Mouse (Mus musculus) R1 (cell line): ENCODE measurements around the gene Cyp2s1.
"Not testable (repeated sequence)": the region's sequence is repeated elsewhere in the genome, so short reads cannot be mapped to it uniquely, and the experiment has no call there.

Source experiments
- DNase-seq: peaks from one replicate; pipeline ENCODE4 v3.0.0-alpha.2; 2018; ENCODE audit warnings: low read depth, low spot score

Gene Cyp2s1

DNA sequence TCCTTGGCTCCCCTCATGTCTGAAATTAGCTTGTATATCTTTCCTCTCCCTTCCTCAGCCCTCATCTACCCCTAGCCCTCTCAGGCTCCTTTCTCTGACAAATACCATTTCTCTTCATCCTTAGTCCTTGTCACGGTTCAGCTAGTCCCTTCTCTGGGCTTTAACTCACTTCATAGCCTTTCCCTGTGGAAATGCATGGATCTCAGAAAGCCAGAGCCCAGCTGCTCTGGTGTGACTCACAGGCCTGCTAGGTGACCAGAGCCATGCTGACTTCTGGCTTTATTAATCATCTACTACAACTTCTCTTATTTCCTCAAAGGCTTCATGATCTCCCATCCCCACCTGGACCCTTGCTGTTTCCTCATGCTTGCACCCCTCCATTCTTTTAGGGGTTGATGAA, 4.5 kb downstream of the Cyp2s1 start:
- no peak for DNase-seq

GRCm38 (mm10) chr7:25811716-25812115, 5.0 kb downstream of the Cyp2s1 start:
- DNase-seq: no peak

DNA sequence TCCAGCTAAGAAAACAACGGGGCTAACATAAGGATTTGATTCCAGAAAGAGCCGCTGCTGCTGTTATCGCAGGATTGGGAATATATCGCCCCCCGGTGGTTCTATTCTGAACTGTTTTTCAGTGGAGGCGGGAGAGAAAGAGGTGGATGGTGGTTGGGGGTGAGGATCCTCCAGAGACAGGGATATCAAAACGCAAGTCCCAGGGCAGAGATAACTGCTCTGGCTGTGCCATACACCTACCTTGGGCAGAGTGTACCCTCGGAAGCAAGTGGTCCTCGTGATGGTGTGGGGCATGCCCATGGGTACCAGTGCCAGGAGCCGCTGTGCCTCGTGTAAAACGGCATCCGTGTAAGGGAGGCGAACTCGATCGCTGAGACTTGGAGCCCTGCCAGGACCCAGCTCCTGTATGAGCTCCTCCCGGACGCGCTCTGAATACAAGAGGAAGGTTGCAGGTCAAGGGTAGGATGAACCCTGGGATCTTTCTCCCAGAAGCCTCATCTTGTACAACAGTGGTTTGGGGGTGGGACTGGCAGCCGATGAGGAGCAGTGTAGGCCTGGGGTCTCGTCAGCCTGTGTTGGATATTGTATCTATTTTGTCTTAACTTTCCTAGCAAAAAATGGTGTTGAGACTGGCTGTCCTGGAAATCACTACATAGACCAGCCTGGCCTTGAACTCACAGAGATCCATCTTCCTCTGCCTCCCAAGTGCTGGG, 10.9 kb downstream of the Cyp2s1 start:
- peak; percentile 86 for DNase-seq

GRCm38 (mm10) chr7:25804792-25805191, 11.9 kb downstream of the Cyp2s1 start:
- DNase-seq: no peak

DNA sequence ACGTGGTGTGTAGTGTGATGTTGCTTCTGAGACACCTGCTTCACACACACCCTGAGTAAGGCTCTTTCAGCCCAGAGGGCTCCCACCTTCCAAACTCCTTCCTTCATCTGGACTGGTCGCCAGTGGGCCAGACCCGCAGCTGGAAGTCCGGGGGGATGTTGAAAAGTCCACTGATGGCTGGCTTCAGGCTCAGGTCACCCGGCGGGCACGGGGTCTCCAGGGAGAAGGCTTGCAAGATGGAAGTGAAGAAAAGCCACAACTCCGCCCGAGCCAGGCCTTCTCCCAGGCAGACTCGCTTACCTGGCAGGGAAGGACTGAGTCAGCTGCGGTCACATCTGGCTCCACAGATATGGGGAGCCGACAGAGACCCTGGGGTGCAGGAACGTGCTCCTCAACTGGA, 13.3 kb downstream of the Cyp2s1 start:
- DNase-seq: no peak

DNA sequence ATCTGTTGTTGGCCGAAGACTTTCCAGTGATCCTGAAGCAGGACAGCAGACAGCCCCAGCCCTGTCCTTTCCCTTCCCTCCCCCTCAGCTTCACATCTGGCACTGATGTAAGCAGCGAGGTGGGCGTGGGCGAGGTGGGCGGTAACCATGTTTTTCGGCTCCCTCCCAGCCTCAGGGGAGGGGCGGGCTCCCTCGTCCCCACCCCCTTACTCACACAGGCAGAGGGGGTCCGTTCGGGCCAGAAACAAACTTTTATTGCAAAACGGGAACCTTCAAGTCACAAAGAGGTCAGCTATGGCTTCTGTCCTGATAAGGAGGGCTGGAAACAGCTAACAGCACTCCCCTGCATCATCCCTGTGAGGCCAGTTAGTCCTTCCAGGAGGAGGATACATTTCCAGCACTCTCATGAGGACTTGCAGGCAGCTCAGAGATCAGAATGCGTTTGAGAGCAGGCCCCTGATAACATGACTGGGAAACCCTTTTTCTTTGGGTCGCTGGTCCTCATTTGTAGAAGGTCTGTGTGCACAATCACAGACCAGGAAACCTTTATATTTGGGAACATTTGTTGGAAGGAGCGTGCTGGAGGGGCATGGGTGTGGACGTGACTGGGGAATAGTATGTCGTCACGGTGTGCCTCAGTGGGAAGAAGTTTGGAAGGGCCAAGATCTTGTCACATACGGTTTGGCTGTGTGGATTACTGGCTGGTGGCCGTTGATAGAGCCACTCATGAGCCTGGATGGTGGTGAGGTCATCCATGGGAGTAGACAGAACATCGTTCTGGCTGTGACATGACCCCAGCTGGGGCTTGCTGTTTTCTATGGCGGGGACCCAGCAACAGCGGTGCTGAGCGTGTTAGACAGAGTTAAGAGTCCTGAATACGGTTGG, 14.2 kb downstream of the Cyp2s1 start:
- DNase-seq: peak; percentile 79

GRCm38 (mm10) chr7:25801031-25801430, 15.7 kb downstream of the Cyp2s1 start:
- no peak for DNase-seq

DNA sequence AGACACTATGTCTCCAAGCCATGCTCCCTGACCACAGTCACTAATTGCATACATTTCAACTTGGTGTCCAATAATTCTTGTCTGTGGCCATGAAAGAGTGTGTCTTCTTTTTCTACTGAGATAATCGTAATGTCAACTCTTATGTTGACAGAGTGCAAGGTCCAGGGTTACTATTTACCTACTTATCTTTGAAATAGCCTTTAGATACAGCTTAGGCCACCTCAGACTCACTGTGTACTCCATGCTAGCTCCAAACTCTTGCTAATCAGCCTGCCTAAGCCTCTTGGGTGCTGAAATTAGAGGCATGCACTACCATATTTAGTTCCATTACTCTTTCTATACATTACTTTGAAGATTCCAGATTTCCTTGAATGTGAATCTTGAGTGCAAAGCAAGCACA, 17.3 kb downstream of the Cyp2s1 start:
- no peak for DNase-seq

GRCm38 (mm10) chr7:25798540-25798939, 18.2 kb downstream of the Cyp2s1 start:
- DNase-seq: peak; percentile 59

GRCm38 (mm10) chr7:25794775-25795174, 21.9 kb downstream of the Cyp2s1 start:
- DNase-seq: peak; percentile 29

DNA sequence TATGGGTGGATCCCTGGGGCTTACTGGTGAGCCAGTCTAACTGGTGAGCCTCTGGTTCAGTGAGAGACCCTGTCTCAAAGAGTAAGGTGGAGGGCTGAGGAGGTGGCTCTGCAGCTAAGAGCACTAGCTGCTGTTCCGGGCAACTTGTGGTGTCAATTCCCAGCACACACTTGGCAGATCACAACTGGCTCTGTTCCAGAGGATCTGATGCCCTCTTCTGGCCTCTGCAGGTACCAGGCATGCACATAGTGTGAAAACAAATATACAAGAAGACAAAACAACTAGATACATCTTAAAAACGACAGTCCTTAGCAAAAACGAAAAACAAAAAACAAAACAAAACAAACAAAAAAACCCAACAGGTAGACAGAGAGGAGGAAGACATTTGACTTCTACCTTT, 23.0 kb downstream of the Cyp2s1 start:
- DNase-seq: peak; percentile 70

GRCm38 (mm10) chr7:25792966-25793365, 23.7 kb downstream of the Cyp2s1 start:
- DNase-seq: not testable (repeated sequence)

DNA sequence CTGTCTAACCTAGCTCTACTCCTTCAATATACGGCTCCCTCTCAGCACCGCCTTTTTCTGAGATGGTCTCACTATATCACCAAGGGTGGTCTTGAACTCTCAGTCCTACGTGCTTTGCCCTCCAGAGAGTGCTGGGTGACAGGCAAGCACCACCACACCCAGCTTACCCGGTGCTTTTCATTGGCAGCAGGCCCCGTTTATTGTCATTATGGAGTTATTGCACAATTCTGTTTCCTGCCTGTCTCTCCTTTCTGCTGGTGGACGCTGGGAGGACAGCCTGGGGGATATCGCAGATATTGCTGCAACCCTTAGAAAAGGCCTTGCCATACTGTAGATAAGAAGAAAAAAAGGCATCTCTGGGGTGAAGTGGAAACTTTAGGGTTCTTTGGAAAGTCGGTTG, 26.1 kb downstream of the Cyp2s1 start:
- DNase-seq: no peak

- no peak for DNase-seq
Observed at GRCm38 (mm10) chr7:25789129-25789440, 27.6 kb downstream of the Cyp2s1 start.

GRCm38 (mm10) chr7:25788220-25789128, 28.2 kb downstream of the Cyp2s1 start, which contains the start of gene Axl:
Axl (minus strand) TSS chr7:25788705.
- DNase-seq: peak; percentile 58

DNA sequence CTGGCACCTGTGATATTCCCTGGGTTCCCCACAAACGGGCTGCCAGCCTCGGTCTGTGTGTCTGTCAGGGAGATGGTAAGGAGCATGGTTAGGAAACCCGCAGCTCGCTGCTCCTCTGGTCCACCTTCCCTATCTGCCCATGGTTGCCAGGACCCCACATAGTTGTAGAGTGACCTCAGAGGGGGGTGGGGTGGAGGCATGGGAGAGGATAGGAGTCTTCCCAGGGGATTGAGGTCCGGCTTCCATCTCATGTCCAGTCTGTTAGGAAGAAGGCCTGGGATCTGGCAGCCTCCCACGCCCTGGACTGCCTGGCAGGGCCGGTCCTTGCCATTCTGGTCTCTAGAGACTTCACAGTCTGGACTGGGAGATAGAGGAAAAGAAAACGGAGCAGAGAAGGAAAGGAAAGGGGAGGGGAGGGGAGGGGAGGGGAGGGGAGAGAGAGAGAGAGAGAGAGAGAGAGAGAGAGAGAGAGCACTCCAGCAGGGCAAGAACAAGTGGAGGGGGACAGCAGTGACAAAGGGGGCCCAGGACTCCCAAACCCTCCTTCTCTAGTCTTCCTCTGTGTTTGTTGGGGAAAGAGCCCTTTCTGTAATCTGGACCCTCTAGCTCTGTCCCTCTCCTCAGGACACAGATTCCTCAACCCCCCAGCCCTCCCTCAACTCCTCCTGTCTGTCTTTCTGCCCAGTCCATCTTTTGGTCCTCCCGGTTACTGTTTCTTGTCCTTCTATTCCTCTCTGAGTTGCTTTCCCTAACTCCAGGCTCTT, 29.1 kb downstream of the Cyp2s1 start:
- no peak for DNase-seq

DNA sequence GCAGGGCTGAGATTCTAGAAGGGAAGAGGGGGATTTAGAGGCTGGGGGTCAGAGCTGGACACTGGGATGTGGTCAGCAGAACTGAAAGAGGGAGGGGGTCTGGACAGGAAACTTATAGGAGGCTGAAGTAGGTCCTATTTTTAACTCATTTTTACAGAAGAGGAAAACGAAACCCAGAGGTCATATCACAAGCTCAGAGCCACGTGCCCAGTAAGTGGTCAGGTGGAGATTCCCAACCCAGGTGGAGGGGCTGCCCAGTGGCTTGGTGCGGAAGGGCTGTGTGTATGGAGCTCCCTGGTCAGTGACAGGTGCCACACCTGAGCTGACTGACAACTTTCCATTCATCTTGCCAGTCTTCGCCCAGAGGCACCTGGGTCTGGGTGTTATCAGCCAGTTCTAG, 29.7 kb downstream of the Cyp2s1 start:
- DNase-seq: no peak

DNA sequence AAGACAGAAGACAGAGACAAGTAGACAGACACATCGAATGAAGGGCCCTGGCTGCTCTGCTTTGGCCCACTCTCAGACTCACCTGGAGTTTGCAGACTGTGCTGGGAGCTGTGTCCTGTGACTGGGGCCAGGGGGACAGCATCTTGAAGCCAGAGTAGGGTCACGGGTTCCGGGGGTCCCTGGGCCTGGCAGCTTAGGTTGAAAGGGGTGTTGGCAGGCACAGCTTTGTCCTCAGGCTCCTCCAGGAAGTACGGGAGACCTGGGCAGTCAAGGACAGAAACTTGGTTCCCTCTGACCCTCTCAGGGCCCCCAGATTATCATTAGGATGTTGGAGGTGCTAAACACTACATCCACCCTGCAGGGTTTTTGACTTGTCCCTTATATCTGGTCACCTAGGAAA, 31.0 kb downstream of the Cyp2s1 start:
- no peak for DNase-seq

- DNase-seq: no peak
Observed at GRCm38 (mm10) chr7:25784808-25785207, 31.9 kb downstream of the Cyp2s1 start.

GRCm38 (mm10) chr7:25783746-25784145, 33.0 kb downstream of the Cyp2s1 start:
- DNase-seq: no peak

DNA sequence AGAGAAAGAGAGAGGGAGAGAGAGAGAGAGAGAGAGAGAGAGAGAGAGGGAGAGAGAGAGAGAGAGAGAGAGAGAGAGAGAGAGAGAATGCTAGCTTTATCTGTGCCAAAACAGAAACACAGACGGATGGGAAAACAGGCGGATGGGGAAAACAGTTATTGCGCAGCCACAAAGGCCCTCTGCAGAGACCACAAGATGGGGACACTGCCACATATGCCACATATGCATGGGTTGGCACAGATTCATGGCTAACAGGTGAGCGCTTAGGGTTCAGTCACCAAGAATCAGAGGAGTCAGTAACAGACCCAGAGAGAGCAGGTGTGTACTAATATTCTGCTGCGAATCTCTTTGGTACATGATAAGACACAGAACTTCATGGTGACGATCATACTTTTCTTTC, 34.0 kb downstream of the Cyp2s1 start:
- no peak for DNase-seq
